Mouse (Mus musculus) intestine, embryonic 15.5 days (tissue): ENCODE measurements around the gene Nav2. TPM values are rescaled to one million over a fixed set of nuclear protein-coding genes. Genes with fewer than 3 reads are reported as not detected.

Source experiments
- ATAC-seq: fragments of 200-750 bp; cut with Nextera tagmentation; 2 replicates; pipeline ENCODE4 v1.8.0; 2017; ENCODE audit warnings: moderate TSS enrichment, moderate library complexity
- H3K27ac ChIP-seq: fragments of 300-500 bp; sonication (generic); 2 replicates; pipeline ENCODE4 v1.5.1; 2015; ENCODE audit warnings: mild to moderate bottlenecking, inconsistent platforms
- H3K27me3 ChIP-seq: fragments of 300-500 bp; sonication (generic); replicated peaks from 2 replicates; pipeline ENCODE4 v1.6.1; 2015; ENCODE audit warnings: inconsistent platforms
- H3K36me3 ChIP-seq: fragments of 300-500 bp; sonication (generic); 2 replicates; pipeline ENCODE4 v1.6.1; 2015; ENCODE audit warnings: inconsistent platforms
- H3K4me1 ChIP-seq: fragments of 300-500 bp; sonication (generic); replicated peaks from 2 replicates; pipeline ENCODE4 v1.6.1; 2015; ENCODE audit warnings: inconsistent platforms
- H3K4me2 ChIP-seq: fragments of 300-500 bp; sonication (generic); replicated peaks from 2 replicates; pipeline ENCODE4 v1.6.1; 2015; ENCODE audit warnings: mild to moderate bottlenecking, inconsistent platforms
- H3K4me3 ChIP-seq: fragments of 300-500 bp; sonication (generic); replicated peaks from 2 replicates; pipeline ENCODE4 v1.5.1; 2015; ENCODE audit warnings: inconsistent platforms
- H3K9ac ChIP-seq: fragments of 300-500 bp; sonication (generic); 2 replicates; pipeline ENCODE4 v1.6.1; 2015; ENCODE audit warnings: inconsistent platforms
- H3K9me3 ChIP-seq: fragments of 300-500 bp; sonication (generic); 2 replicates; pipeline ENCODE4 v1.6.1; 2016; ENCODE audit warnings: inconsistent platforms
- whole genome bisulfite sequencing: fragments of 180-500 bp; shearing (Covaris S2); methylation state at CpG from one replicate; pipeline ENCODE4 v1.1.7; 2015; 5-methylcytosine and 5-hydroxymethylcytosine counted together
- polyA plus RNA-seq: library from polyadenylated mRNA; unstranded; fragments of >200 nt; fragmentation: Nextera tagmentation; extraction: Ambion mirVana; gene quantifications from 2 replicates; pipeline ENCODE4 v1.2.1, GENCODE M21; 2015

The Nav2 gene
- polyA plus RNA-seq, 1 experiment from 2014 or later: 17.7 TPM

DNA sequence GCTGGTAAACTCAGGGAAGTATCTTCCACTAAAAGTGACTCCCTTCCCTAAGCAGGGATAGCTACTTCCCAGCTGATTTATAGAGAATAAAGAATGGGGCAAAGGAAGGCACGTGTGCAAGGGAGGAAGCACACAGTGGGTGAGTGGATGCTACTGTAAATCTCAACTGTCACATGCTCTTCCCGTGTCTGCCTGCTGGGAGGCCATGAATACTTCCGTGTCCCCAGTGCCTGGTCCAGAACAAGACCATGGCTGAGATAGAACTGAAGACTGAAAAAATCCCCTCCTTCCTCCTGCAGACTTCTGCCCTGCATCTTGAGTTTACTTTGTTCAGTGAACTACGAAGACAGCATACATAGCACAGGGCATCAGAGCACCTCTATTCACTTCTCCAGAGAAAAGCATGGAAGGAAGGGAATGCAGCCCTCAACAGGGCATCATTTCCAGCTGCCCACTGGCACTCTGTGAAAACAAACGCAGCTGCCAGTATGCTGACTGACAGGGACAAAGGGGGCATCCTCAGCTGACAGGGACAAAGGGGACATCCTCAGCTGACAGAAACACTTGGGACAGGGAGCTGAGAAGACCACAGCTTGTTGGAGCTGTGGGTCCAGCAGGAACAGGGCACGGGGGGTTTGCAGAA, 138.0 kb downstream of the Nav2 start:
- H3K9me3 ChIP-seq: no peaks in the 10 kb centered on the region
- no peak overlapping the region for H3K9ac ChIP-seq
- no peaks in the 10 kb centered on the region for H3K36me3 ChIP-seq
- 0 out of 2 replicates have a peak, but pooled peaks cover 7% of the 10 kb centered on the region for H3K4me1 ChIP-seq
- no peaks in the 10 kb centered on the region for H3K27me3 ChIP-seq
- ATAC-seq: 0 out of 2 replicates have a peak, but pooled peaks have one; percentile 4
- no peak overlapping the region for H3K4me2 ChIP-seq
- peak overlapping the region; percentile 51 for H3K27ac ChIP-seq
- WGBS: 41% methylated on average over 6 of the region's 6 CpGs
- no peak overlapping the region for H3K4me3 ChIP-seq

DNA sequence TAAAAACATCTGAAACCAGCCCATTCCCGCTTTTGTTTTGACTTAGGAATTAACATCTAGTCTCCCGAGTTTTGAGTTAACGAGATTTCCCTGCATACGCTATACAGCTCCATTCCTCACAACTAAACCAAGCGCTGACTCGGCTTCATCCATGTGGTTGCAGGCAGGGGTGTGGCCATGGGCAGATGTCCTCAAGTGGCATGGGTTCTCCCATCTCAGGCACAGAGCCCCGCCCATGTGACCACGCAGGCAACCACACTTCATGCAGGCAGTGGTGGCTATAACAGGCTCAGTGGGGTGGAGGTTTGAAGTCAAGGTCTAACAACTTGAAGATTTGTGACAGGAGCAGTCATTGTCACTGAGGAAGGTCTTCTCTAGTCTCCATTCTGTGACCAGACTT, 138.8 kb downstream of the Nav2 start:
- H3K27ac ChIP-seq: peak overlapping the region; percentile 52; the same call in 1 of the 2 replicates
- no peaks in the 10 kb centered on the region for H3K36me3 ChIP-seq
- no peaks in the 10 kb centered on the region for H3K27me3 ChIP-seq
- H3K4me2 ChIP-seq: no peak overlapping the region
- ATAC-seq: 0 out of 2 replicates have a peak, but pooled peaks have one; percentile 26
- no peaks in the 10 kb centered on the region for H3K9me3 ChIP-seq
- WGBS: 44% methylated on average over 8 of the region's 8 CpGs
- no peak overlapping the region for H3K9ac ChIP-seq
- no peak overlapping the region for H3K4me3 ChIP-seq
- 0 out of 2 replicates have a peak, but pooled peaks cover 7% of the 10 kb centered on the region for H3K4me1 ChIP-seq

DNA sequence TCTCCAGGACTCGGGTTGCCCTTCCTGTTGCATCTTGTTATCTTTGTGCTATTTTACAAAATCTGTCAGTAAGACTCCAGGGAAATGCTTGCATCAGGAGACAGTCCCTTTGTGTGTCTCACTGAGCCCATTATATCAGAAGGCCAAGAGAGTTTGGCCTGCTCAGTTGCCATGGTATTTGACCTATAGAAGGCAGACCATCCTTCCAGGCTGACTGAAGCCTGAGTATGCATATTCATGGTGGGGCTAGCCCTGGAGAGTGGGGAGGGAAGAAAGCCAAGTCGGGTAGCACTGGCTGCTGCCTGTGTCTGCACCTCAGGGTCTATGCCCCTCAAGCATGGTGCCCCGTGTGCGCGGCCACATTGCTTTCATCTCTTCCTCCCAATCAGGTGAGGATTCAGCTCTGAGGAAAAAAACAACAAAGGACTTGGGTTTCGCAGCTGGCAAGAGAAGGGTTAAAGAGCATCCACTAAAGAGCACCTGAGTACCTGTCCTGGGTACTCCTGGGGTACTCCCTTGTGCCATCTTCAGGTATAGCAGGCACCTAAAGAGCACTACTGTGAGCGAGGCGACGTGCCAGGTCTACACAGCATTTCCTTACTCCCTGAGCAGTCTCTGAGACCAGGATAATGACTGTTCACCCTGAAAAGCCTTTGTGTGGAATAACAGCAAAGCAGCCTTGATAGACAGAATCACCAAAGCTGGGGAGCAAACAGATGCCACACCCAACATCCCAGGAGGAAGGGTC, 144.5 kb downstream of the Nav2 start:
- no peak for ATAC-seq
- WGBS: 88% methylated on average over 9 of the region's 9 CpGs
- H3K36me3 ChIP-seq: no peaks in the 10 kb centered on the region
- no peak overlapping the region for H3K4me3 ChIP-seq
- H3K9ac ChIP-seq: no peak overlapping the region
- H3K27me3 ChIP-seq: no peaks in the 10 kb centered on the region
- no peaks in the 10 kb centered on the region for H3K4me1 ChIP-seq
- H3K27ac ChIP-seq: no peak overlapping the region
- no peak overlapping the region for H3K4me2 ChIP-seq
- H3K9me3 ChIP-seq: no peaks in the 10 kb centered on the region

- Histone ChIP-seq H3K27ac (no peak overlapping the region), H3K36me3 (no peaks in the 10 kb centered on the region), H3K9ac (no peak overlapping the region), H3K9me3 (no peaks in the 10 kb centered on the region), H3K4me3 (no peak overlapping the region), H3K4me2 (no peak overlapping the region), H3K27me3 (no peaks in the 10 kb centered on the region), H3K4me1 (no peaks in the 10 kb centered on the region)
- ATAC-seq: no peak
- 83% methylated on average over 10 of the region's 10 CpGs for whole genome bisulfite sequencing
Measured at GRCm38 (mm10) chr7:49055273-49055672, 146.8 kb downstream of the Nav2 start.

GRCm38 (mm10) chr7:49058304-49059012, 149.9 kb downstream of the Nav2 start:
- H3K4me2 ChIP-seq: no peak overlapping the region
- 71% methylated on average over 8 of the region's 8 CpGs for WGBS
- no peaks in the 10 kb centered on the region for H3K4me1 ChIP-seq
- ATAC-seq: no peak
- no peaks in the 10 kb centered on the region for H3K9me3 ChIP-seq
- H3K27ac ChIP-seq: no peak overlapping the region
- H3K9ac ChIP-seq: no peak overlapping the region
- no peak overlapping the region for H3K4me3 ChIP-seq
- no peaks in the 10 kb centered on the region for H3K36me3 ChIP-seq
- no peaks in the 10 kb centered on the region for H3K27me3 ChIP-seq

- 80% methylated on average over 4 of the region's 4 CpGs for WGBS
- H3K36me3 ChIP-seq: no peaks in the 10 kb centered on the region
Measured at GRCm38 (mm10) chr7:49064792-49065521, 156.4 kb downstream of the Nav2 start.

DNA sequence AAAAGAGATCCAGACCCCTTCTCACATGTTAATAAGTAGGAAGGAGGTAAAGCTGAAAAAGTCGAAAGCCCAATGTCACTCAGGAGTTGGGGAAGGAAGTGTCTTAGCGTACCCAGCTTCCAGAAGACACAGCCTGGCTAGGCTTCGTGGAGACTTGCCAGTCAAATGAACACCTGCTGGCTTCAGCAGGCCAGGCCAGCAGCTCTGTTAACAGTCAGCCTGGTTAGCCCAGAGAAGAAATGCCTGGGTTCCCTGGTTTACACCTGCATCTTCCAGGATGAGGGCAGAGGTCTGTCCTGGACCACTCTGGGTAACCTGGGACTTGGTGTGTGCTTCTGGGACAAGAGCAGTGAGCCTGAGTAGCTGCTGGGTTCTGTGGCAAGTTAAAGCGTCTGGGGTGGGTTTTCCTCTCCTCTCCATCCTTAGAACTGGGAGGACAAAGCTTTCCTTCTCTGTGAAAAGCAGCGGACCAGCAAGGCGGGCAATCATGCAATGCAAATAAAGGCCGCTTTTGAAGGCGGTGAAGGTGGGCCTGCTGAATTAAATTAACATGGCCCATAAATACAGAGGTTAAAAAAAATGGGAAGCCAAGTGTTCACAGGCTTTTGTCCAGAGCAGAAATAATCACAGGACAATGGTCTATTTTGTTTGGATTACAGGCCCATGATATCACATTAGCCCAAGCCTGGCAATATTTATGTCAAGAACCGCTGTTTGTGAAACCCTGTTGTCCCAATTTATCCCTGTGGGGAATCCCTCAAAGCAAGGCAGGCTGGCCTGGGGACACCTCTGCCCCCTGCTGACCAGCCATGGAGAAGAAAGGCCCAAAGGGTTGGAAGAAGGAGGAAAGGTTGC, 157.3 kb downstream of the Nav2 start:
- Histone ChIP-seq H3K4me2 (no peak overlapping the region), H3K9me3 (no peaks in the 10 kb centered on the region), H3K4me1 (no peaks in the 10 kb centered on the region), H3K9ac (no peak overlapping the region), H3K4me3 (no peak overlapping the region), H3K36me3 (no peaks in the 10 kb centered on the region), H3K27ac (no peak overlapping the region), H3K27me3 (no peaks in the 10 kb centered on the region)
- 63% methylated on average over 9 of the region's 9 CpGs for WGBS
- no peak for ATAC-seq

More at GRCm38 (mm10) chr7:49064792-49065521, 156.4 kb downstream of the Nav2 start:
- H3K9ac ChIP-seq: no peak overlapping the region
- no peak overlapping the region for H3K4me3 ChIP-seq
- H3K4me1 ChIP-seq: no peaks in the 10 kb centered on the region
- H3K9me3 ChIP-seq: no peaks in the 10 kb centered on the region
- no peak overlapping the region for H3K4me2 ChIP-seq
- H3K27ac ChIP-seq: no peak overlapping the region
- H3K27me3 ChIP-seq: no peaks in the 10 kb centered on the region
- ATAC-seq: no peak

DNA sequence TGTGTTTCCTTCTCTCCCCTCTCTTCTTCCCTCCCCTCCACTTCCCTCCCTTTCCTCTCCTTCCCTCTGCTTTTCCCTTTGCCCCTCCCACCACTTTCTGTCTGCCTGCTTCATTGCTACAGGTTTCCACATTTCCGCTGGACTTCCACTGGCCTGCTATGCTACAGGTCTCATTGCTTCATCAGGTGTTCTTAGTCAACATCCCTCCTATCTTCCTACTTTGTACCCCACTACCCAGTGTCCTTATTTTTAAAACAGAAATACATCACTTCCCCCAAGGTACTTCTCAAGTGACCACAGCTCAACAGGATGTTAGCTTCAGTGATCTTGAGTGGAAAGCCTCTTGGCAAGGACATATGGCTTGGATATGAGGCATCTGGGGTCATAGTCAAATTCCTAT, 158.3 kb downstream of the Nav2 start:
- no peaks in the 10 kb centered on the region for H3K4me1 ChIP-seq
- H3K27me3 ChIP-seq: no peaks in the 10 kb centered on the region
- H3K9me3 ChIP-seq: no peaks in the 10 kb centered on the region
- H3K36me3 ChIP-seq: no peaks in the 10 kb centered on the region
- 68% methylated on average over 1 of the region's 1 CpGs for WGBS
- no peak overlapping the region for H3K27ac ChIP-seq
- H3K4me2 ChIP-seq: no peak overlapping the region
- H3K4me3 ChIP-seq: no peak overlapping the region
- no peak overlapping the region for H3K9ac ChIP-seq
- ATAC-seq: no peak

DNA sequence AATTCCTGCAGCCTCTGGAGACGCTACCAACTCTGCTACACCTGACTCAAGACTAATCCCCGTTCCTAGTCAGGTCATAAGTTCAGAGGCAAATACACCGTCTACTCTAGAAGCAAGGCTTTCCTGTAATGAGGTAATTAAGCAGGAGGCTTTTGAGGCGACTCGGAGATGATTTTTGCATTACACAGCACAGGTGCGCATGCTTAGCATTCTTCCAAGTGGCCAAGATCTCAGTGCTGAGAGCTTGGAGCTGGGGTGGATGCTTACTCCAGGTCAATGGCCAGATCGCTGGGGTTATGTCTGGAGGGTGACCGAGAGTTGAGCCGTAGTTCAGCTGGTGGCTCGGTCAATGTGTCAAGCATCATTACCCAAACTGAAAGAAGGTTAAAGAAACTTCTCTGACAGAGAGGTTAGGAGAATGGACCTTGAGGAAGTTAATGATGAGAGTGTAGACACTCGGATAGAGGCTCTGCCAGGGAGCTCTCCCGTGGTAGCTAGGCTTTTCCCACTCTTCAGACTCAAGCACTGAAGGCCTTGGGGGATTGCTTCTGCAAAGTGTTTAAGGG, 161.0 kb downstream of the Nav2 start:
- Histone ChIP-seq H3K9me3 (no peaks in the 10 kb centered on the region), H3K36me3 (no peaks in the 10 kb centered on the region), H3K4me1 (no peaks in the 10 kb centered on the region), H3K4me3 (no peak overlapping the region), H3K27me3 (no peaks in the 10 kb centered on the region), H3K4me2 (no peak overlapping the region), H3K27ac (no peak overlapping the region), H3K9ac (no peak overlapping the region)
- no peak for ATAC-seq
- WGBS: 73% methylated on average over 12 of the region's 12 CpGs

DNA sequence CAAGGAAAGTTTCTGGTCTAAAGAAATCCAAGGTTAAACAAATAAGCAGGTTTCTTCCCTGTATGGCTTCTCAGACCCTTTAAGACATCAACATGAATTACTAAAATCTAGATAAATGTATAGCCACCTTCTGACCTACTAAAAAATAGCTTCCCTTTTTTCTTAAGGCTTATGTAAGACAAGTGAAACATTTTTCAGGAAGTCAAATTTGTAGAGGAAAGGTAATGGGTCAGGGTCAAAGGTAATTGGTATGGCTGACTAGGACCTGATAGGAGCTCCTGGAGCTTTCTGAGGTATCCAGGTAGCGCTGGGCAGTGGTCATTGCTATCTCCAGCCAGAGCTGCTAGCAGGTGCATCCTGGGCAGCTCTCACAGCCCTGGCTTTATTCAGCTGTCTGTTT, 162.1 kb downstream of the Nav2 start:
- Histone ChIP-seq H3K9me3 (no peaks in the 10 kb centered on the region), H3K4me2 (no peak overlapping the region), H3K27me3 (no peaks in the 10 kb centered on the region), H3K27ac (no peak overlapping the region), H3K9ac (no peak overlapping the region), H3K4me1 (no peaks in the 10 kb centered on the region), H3K4me3 (no peak overlapping the region), H3K36me3 (no peaks in the 10 kb centered on the region)
- 56% methylated on average over 1 of the region's 1 CpGs for WGBS
- ATAC-seq: no peak

DNA sequence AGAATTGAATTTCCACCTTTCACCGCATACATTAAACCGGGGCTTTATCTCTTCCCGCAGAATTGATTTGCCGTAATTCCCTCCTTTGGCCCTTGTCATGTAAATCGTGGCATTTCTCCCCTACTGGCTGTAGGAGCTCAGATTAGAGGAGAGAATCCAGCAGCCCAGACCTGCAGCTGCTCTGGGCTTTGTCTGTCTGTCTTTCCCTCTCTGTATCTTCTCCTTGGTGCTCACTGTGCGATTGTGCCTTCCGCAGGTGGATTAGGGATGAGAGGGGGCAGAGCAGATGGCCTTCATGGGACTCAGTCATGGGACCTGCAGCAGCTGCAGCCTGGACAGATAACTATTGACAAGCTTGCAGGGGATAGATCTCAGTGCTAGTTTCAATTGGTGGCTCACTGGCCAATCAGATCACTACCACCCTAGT, 162.6 kb downstream of the Nav2 start:
- no peak for ATAC-seq
- Histone ChIP-seq H3K9ac (no peak overlapping the region), H3K4me3 (no peak overlapping the region), H3K4me1 (no peaks in the 10 kb centered on the region), H3K36me3 (no peaks in the 10 kb centered on the region), H3K27ac (no peak overlapping the region), H3K4me2 (no peak overlapping the region), H3K27me3 (no peaks in the 10 kb centered on the region), H3K9me3 (no peaks in the 10 kb centered on the region)
- WGBS: 33% methylated on average over 7 of the region's 7 CpGs
